Mouse (Mus musculus): Measurements from ENCODE around the gene 2610042L04Rik. TPM values are rescaled to one million over a fixed set of nuclear protein-coding genes. Genes with fewer than 3 reads are reported as not detected.
"Not testable (repeated sequence)": the region's sequence is repeated elsewhere in the genome, so short reads cannot be mapped to it uniquely, and the experiment has no call there.

The 2610042L04Rik gene
- polyA plus RNA-seq, 1 experiment from 2014 or later, result 0.63 TPM

DNA sequence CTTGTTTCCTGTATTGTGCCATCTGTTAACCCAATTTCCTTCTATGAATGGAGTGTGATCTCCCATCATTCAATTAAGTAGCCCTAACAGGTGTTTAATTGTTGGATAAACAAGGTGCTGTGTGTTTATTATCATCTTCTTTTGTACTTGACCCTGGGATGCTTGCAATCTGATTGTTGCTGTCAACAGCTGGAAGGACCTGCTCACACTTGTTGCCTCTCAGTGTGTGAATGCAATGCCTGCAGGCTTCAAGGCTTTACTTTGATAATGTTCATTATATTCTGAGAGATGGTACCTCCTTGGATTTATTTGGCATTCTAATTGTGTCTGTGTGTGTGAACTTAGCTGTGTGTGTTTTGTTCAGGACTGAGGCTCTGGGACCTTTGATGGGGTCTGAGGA is 64.1 kb downstream of the 2610042L04Rik start:
- H3K4me3 ChIP-seq (ENCODE audit: low read depth, low read length); H3K36me3 ChIP-seq (ENCODE audit: control insufficient read depth, insufficient read depth, low read length); H3K9ac ChIP-seq (ENCODE audit: low read length); DNase-seq (ENCODE audit: low spot score); H3K27ac ChIP-seq (ENCODE audit: low read depth, low read length); H3K4me1 ChIP-seq (replicated peaks; ENCODE audit: control insufficient read depth, insufficient read depth, low read length); H3K9me3 ChIP-seq (ENCODE audit: control insufficient read depth, low read length); ATAC-seq (replicated peaks; ENCODE audit: low FRiP score); H3K4me2 ChIP-seq (ENCODE audit: low read depth, low read length, severe bottlenecking); H3K27me3 ChIP-seq (ENCODE audit: control insufficient read depth, insufficient read depth, low read length): not testable (repeated sequence)

DNA sequence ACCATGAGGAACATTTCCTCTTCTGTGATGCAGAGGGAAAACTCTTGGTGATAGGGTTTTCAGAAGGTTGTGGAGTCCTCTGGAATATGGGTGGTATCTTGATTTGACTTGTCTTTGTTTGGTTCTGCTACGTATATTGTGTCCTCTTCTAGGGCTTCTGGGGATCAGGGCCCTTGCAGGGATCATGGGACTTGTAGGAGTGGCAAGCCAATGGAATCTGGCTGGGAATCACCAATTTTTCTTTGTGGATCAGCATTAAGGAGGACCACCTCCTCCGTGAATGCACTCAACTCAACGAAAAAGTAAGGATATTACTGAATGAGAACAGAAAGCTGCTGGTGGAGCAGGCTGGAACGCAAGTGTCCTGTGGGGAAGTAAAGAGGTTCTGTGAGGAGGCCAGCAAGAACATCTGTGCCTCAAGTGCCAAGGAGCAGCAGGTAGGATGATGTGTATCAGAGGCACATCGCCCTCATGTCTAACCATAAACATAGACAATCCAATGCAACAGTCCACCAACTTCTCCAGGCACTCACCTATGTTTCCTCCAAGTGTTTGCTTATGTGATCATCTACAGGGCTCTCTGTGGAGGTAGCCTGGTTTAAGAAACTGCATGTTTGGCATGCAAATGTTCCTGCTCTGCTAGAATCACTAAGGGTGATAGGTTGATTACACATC is 65.7 kb downstream of the 2610042L04Rik start:
- H3K9ac ChIP-seq (ENCODE audit: low read length); DNase-seq (ENCODE audit: low spot score); H3K4me3 ChIP-seq (ENCODE audit: low read depth, low read length); H3K4me2 ChIP-seq (ENCODE audit: low read depth, low read length, severe bottlenecking); H3K27me3 ChIP-seq (ENCODE audit: control insufficient read depth, insufficient read depth, low read length); H3K9me3 ChIP-seq (ENCODE audit: control insufficient read depth, low read length); H3K36me3 ChIP-seq (ENCODE audit: control insufficient read depth, insufficient read depth, low read length); H3K4me1 ChIP-seq (replicated peaks; ENCODE audit: control insufficient read depth, insufficient read depth, low read length); ATAC-seq (replicated peaks; ENCODE audit: low FRiP score); H3K27ac ChIP-seq (ENCODE audit: low read depth, low read length): not testable (repeated sequence)
- WGBS, result 95% methylated on average over 5 of the region's 5 CpGs

DNA sequence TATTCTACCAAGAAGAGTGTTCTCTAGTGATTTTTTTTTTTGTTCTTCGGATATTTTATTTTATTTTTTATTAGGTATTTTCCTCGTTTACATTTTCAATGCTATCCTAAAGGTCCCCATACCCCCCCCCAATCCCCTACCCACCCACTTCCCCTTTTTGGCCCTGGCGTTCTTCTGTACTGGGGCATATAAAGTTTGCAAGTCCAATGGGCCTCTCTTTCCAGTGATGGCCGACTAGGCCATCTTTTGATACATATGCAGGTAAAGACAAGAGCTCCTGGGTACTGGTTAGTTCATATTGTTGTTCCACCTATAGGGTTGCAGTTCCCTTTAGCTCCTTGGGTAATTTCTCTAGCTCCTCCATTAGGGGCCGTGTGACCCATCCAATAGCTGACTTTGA is 66.7 kb downstream of the 2610042L04Rik start:
- not testable (repeated sequence) for DNase-seq (ENCODE audit: low spot score); H3K27me3 ChIP-seq (ENCODE audit: control insufficient read depth, insufficient read depth, low read length); H3K36me3 ChIP-seq (ENCODE audit: control insufficient read depth, insufficient read depth, low read length); H3K27ac ChIP-seq (ENCODE audit: low read depth, low read length); H3K4me3 ChIP-seq (ENCODE audit: low read depth, low read length); ATAC-seq (replicated peaks; ENCODE audit: low FRiP score); H3K4me2 ChIP-seq (ENCODE audit: low read depth, low read length, severe bottlenecking); H3K9ac ChIP-seq (ENCODE audit: low read length); H3K4me1 ChIP-seq (replicated peaks; ENCODE audit: control insufficient read depth, insufficient read depth, low read length); H3K9me3 ChIP-seq (ENCODE audit: control insufficient read depth, low read length)
- WGBS, result 84% methylated on average over 5 of the region's 5 CpGs

DNA sequence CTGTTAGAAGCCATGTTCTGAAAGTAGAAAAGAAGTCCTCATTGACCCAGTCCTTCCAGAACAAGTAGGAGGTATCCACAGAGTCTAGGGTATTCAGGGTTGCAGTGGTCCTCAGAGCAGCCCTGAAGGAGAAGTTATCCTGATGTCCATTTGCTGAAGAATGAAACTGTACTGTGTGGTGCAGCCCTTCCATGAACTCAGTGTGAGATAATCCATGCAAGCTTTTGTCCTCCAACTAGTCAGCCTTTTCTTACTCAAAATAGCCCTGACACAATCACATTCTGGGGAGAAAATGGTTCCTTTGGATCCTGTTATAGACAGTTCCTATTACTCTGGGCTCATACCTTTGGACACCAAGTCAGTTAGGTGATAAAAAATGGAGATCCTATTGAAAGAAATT is 69.3 kb downstream of the 2610042L04Rik start:
- H3K9me3 ChIP-seq (ENCODE audit: control insufficient read depth, low read length); H3K9ac ChIP-seq (ENCODE audit: low read length); H3K36me3 ChIP-seq (ENCODE audit: control insufficient read depth, insufficient read depth, low read length); ATAC-seq (replicated peaks; ENCODE audit: low FRiP score); H3K4me2 ChIP-seq (ENCODE audit: low read depth, low read length, severe bottlenecking); DNase-seq (ENCODE audit: low spot score); H3K4me3 ChIP-seq (ENCODE audit: low read depth, low read length); H3K27ac ChIP-seq (ENCODE audit: low read depth, low read length); H3K27me3 ChIP-seq (ENCODE audit: control insufficient read depth, insufficient read depth, low read length); H3K4me1 ChIP-seq (replicated peaks; ENCODE audit: control insufficient read depth, insufficient read depth, low read length): not testable (repeated sequence)

Other genes with a start within 250 kb of the 2610042L04Rik start
- gene Gm8108, start 224.2 kb upstream of the 2610042L04Rik start, polyA plus RNA-seq (2014; fragmentation: Nextera tagmentation; extraction: Ambion mirVana), result 0.53 TPM in 1 of 2 replicates, not detected in the other
- not detected in 2 replicates for gene Gm3127, start 169.7 kb upstream of the 2610042L04Rik start, polyA plus RNA-seq (2014; fragmentation: Nextera tagmentation; extraction: Ambion mirVana)
- 0.79 and 1.9 TPM in 2 replicates for gene Gm2974, start 152.2 kb upstream of the 2610042L04Rik start, polyA plus RNA-seq (2014; fragmentation: Nextera tagmentation; extraction: Ambion mirVana)
- not detected in 2 replicates for gene Gm3138, start 85.1 kb upstream of the 2610042L04Rik start, polyA plus RNA-seq (2014; fragmentation: Nextera tagmentation; extraction: Ambion mirVana)
- gene Gm3149, start 17.5 kb upstream of the 2610042L04Rik start, polyA plus RNA-seq (2014; fragmentation: Nextera tagmentation; extraction: Ambion mirVana), result not detected in 2 replicates
- not detected in 2 replicates for gene Gm3159, start 62.8 kb downstream of the 2610042L04Rik start, polyA plus RNA-seq (2014; fragmentation: Nextera tagmentation; extraction: Ambion mirVana)
- gene Gm3164, start 80.7 kb downstream of the 2610042L04Rik start, polyA plus RNA-seq (2014; fragmentation: Nextera tagmentation; extraction: Ambion mirVana), result 0.41 and 1.1 TPM in 2 replicates
- gene Gm3173, start 96.2 kb downstream of the 2610042L04Rik start, polyA plus RNA-seq (2014; fragmentation: Nextera tagmentation; extraction: Ambion mirVana), result not detected in 2 replicates
- gene Gm3182, start 147.0 kb downstream of the 2610042L04Rik start, polyA plus RNA-seq (2014; fragmentation: Nextera tagmentation; extraction: Ambion mirVana), result not detected in 2 replicates
- not detected in 2 replicates for gene Gm3047, start 220.6 kb downstream of the 2610042L04Rik start, polyA plus RNA-seq (2014; fragmentation: Nextera tagmentation; extraction: Ambion mirVana)

Data from forebrain, embryonic 11.5 days (tissue).